ENCODE assay signal across 8 mouse cellular contexts in genomic region chr10:99268421-99269300, GRCm38 (mm10). TPM values are rescaled to one million over a fixed set of nuclear protein-coding genes. Genes with fewer than 3 reads are reported as not detected.
DNase-seq lines count a peak whose midpoint lies in the region; ATAC-seq lines count a peak whose summit lies in the region.

No protein-coding gene starts in this region.

- H3K27ac ChIP-seq in forebrain, embryonic 11.5 days (ENCODE audit: low read depth, low read length), result peak overlapping the region; percentile 88

- no peaks in the 10 kb centered on the region for H3K36me3 ChIP-seq in forebrain, embryonic 11.5 days (ENCODE audit: control insufficient read depth, insufficient read depth, low read length)

- no peaks in the 10 kb centered on the region for H3K27me3 ChIP-seq in forebrain, embryonic 11.5 days (ENCODE audit: control insufficient read depth, insufficient read depth, low read length)

- WGBS in forebrain, embryonic 11.5 days, result 12% methylated on average over 19 of the region's 19 CpGs

- intact Hi-C loops in heart, postnatal 25 days (cut with DNase I), result loop anchor here (2.0 kb wide), 2 partner anchors 64 to 192 kb away; no protein-coding TSS in a partner anchor

- DNase-seq in 416B (ENCODE audit: low read depth), result peak; percentile 98
- DNase-seq in forebrain, embryonic 11.5 days (ENCODE audit: low spot score), result peak; percentile 77
- peak; percentile 70 for DNase-seq in heart, postnatal 25 days (ENCODE audit: low spot score)
- DNase-seq in kidney, postnatal 36 days, result peak; percentile 74 to 91
- DNase-seq in lung, postnatal 4 days, result peak; percentile 86 to 88
- DNase-seq in retina, embryonic 14.5 days (ENCODE audit: low spot score), result peak; percentile 72
- no peak for DNase-seq in cerebellum, adult 8-10 months

- H3K4me1 ChIP-seq in forebrain, embryonic 11.5 days (replicated peaks; ENCODE audit: control insufficient read depth, insufficient read depth, low read length), result peaks cover 20% of the 10 kb centered on the region

- peak overlapping the region; percentile 33; the same call in 1 of the 2 replicates for H3K4me2 ChIP-seq in forebrain, embryonic 11.5 days (ENCODE audit: low read depth, low read length, severe bottlenecking)

- H3K9me3 ChIP-seq in forebrain, embryonic 11.5 days (ENCODE audit: control insufficient read depth, low read length), result no peaks in the 10 kb centered on the region

- peak; percentile 64 for ATAC-seq in activated CD4-positive, CD25-positive, alpha-beta regulatory T cell, adult 4 months
- peak; percentile 87 for ATAC-seq in forebrain, embryonic 11.5 days (replicated peaks; ENCODE audit: low FRiP score)

- no peak overlapping the region for H3K4me3 ChIP-seq in forebrain, embryonic 11.5 days (ENCODE audit: low read depth, low read length)

- H3K9ac ChIP-seq in forebrain, embryonic 11.5 days (ENCODE audit: low read length), result peak overlapping the region; percentile 27; the same call in 1 of the 2 replicates

RNA-seq across cellular contexts. Expression of gene Dusp6, which starts 5.6 kb away (rescaled TPM):
- polyA plus RNA-seq in activated CD4-positive, CD25-positive, alpha-beta regulatory T cell, adult 4 months (2017; shearing (Covaris generic)), result 10 to 100 TPM; 26.0 to 35.2 TPM
- polyA plus RNA-seq in forebrain, embryonic 11.5 days (2014; fragmentation: Nextera tagmentation; extraction: Ambion mirVana), result 57.7 and 63.1 TPM in 2 replicates
- total RNA-seq in heart, postnatal 25 days (2021), result 10 to 100 TPM; 18.5 to 19.5 TPM
